Mouse (Mus musculus): ENCODE measurements around the gene Asb13. TPM values are rescaled to one million over a fixed set of nuclear protein-coding genes. Genes with fewer than 3 reads are reported as not detected.

The Asb13 gene
- 42.0 TPM for polyA plus RNA-seq (2017; shearing (Covaris generic))

GRCm38 (mm10) chr13:3633895-3634811 lies at the start of gene Asb13:
Gene Asb13, plus strand, starts transcription at chr13:3634032.

GRCm38 (mm10) chr13:3610795-3611438 lies 22.9 kb upstream of the Asb13 start, which contains the start of gene Fam208b:
Gene Fam208b, minus strand, starts transcription at chr13:3611108.

Other genes starting within 250 kb of the Asb13 start
- gene Gdi2, start 96.0 kb upstream of the Asb13 start, polyA plus RNA-seq (2017; shearing (Covaris generic)) = 412 TPM
- 52.6 TPM for gene Fam208b, start 22.9 kb upstream of the Asb13 start, polyA plus RNA-seq (2017; shearing (Covaris generic))
- gene Calml3, start 170.3 kb downstream of the Asb13 start, polyA plus RNA-seq (2017; shearing (Covaris generic)) = not detected
- gene Calm4, start 203.7 kb downstream of the Asb13 start, polyA plus RNA-seq (2017; shearing (Covaris generic)) = not detected
- not detected for gene Calm5, start 220.1 kb downstream of the Asb13 start, polyA plus RNA-seq (2017; shearing (Covaris generic))

Measured in naive thymus-derived CD4-positive, alpha-beta T cell, adult 5 months (primary cell).